Mouse (Mus musculus) urinary bladder, postnatal 4 days (tissue): Measurements from ENCODE around the gene Raet1e.
A peak's percentile ranks its signal among the peaks of the same experiment; 100 is the strongest.
"Not testable (repeated sequence)": the region's sequence is repeated elsewhere in the genome, so short reads cannot be mapped to it uniquely, and the experiment has no call there.

Source experiments
- DNase-seq, 2 experiments: peaks; one replicate each; pipeline ENCODE4 v3.0.0; 2021 to 2022; ENCODE audit warnings: low spot score in 2 of 2

The Raet1e gene

DNA sequence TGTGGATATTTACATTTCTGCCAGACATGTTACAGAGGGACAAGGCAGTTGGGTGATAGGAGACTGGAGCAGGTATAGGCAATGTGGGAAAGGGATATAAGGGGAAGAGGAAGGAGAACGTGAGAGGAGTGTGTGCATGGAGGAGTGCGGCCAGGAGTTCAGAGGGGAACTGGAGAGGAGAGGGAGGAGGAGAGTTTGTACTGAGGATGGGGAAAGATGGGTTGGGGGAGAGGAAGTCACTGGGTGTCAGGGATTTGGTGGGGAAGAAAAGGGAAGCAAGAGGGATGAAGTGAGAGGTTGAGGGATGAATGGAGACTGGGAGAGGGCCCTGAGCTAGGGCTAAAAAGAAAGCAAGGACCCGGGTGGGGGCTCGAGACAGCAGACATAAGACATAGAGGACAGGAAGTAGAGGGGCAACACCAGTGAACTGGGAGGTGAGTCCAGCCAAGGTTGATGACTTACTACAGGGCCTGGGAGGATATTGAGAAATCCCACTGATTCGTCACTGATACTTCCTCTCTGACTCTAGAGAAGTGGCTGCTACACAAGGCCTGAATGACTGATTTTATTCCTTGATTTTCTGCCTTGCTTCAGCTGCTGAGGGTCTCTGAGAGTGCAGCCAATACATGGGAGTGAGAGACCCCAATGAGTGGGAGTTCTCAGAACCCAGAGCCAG lies 7.1 kb downstream of the Raet1e start:
- not testable (repeated sequence) for DNase-seq

DNA sequence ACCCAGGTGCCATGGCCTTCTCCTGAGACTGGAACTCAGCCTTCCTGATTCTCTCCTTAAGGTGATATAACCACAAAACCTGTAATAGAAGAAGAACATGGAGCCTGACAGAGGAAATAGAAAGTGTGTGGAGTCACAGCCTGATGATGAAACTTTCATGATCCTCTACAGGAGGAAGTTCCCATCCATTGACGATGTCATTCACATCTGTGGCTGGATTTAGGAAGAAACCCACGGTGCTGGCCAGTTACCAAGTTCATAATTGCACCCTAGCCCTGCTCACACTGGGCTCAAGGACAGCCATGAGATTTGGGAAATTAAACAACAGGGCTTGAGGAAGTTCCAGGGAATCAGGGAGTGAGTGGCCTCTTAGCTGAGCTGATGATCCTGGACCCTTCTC lies 7.7 kb downstream of the Raet1e start:
- DNase-seq = not testable (repeated sequence)

DNA sequence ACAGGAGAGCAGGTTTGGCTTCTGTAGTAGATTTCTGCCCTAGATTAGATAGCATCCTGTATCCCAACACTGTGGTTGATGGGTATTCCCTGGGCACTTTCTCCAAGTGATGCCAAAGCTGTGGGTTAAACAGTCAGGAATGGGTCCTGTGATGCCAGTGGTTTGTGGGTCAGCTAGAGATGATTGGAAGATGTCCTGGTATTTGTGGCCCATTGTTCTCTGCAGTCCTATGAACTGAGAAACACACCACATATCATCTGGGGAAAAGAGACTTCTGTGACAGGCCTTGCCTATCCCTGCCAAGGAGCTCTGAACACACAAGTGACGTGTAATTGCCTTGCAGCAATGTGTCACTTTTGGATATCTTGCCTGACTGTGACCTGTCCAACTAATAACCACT lies 8.7 kb downstream of the Raet1e start:
- not testable (repeated sequence) for DNase-seq

DNA sequence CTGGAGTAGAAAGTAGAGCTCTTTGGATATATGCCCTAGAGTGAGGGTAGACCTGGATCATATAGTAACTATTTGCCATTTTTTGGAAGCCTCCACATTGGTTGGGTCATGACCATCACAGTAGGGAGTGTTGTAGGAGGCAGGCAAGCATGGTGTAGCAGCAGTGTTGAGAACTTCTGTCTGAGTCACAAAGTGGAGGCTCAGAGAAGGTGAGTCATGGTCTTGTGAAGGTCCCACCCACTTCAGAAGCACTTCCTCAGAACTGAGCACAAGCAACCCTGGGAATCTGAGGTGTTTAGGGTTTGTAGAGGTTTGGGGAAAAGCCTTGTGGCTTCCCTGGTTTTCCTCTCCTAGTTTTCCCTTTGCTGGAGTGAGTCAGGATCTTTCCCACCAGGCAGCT lies 10.7 kb downstream of the Raet1e start:
- not testable (repeated sequence) for DNase-seq

DNA sequence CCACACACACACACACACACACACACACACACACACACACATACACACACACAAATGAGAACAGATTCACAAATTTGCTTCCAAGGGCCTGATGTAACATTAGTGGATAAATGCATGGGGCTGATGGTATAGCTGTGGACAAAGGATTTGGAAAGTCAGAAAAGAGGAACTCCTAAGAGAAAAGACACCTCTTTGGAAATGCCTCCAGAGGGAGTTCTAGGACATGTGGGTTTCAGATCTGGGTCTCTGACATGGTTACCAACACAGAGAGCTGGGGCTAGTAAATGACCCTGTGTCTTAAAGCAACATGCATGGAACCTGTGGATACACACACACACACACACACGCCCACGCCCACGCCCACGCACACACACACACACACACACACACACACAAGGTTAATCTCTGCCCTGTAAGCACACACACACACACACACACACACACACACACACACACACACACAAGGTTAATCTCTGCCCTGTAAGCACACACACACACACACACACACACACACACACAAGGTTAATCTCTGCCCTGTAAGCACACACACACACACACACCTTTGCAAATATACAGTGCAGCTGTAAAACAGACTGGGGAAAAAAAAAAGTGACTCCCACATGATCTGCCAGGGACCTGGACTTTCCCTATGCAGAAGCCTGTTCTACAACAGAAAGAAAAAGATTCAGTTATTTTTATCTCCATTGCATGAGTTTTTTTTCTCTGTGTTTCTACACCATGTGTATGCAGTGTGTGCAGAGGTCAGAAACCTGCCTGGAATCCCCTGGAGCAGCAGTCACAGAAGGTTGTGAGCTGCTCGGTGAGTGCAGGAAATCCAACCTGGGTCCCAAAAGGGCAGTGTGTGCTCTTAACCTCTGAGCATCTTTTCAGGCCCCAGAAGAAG lies 14.3 kb downstream of the Raet1e start:
- not testable (repeated sequence) for DNase-seq

DNA sequence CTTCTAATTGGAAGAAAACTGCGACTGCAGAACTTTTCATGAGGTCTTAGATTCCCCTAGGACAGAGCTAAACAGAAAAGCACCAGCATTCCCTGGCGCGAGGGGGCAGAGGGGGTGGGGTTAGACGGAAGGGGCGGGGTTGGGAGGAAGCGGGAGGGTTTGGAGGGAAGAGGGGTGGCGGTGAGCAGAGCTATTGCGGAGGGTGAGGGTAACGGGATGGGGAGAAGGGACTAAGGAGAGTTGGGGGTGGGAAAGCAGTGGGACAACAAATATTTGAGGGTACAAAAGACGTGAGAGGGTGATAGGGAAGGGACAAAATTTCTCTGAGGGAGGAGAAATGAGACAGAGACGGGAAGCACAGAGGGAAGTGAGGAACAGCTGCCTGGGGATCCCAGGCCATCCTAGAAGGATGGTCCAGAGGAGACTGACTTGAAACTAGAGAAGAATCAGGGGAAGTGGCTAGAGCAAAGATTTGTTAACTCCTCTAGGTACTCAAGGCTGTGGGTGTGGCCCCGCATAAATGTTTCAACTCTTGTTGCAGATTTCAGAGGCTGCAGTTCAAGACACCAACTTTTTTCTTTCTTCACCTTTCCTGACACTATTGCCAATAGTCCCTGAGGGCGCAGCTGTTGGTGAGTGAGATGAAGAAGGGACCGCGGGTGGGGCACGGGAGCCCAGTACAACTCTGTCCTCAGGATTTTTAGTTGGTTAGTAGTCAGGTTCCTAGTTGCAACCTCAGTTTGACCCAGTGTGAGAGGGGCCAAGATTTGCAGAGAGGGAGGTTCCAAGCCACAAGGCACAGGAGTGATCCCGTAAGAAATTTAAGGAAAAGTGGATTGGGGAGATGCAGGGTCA lies 15.2 kb downstream of the Raet1e start:
- not testable (repeated sequence) for DNase-seq

DNA sequence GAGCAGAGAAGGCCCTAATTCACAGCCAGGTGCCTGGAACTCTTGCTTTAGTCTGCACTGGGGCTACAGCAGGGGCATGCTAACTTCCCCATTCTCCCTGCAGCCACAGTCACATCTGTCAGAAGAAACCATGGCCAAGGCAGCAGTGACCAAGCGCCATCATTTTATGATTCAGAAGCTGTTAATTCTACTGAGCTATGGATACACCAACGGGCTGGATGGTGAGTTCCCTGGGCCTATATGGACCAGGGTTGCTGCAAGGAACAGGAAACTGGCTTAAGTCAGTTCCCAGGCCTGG lies 15.8 kb downstream of the Raet1e start:
- DNase-seq = not testable (repeated sequence)

DNA sequence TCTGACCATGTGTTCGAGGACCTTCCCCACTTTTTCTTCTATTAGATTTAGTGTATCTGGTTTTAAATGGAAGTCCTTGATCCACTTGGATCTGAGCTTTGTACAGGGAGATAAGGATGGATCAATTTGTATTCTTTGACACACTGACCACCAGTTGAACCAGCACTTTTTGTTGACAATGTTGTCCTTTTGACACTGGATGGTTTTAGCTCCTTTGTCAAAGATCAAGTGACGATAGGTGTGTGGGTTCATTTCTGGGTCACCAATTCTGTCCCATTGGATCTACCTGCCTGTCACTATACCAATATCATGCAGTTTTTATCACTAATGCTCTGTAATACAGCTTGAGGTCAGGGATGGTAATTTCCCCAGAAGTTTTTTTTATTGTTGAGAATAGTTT lies 18.1 kb downstream of the Raet1e start:
- not testable (repeated sequence) for DNase-seq

DNA sequence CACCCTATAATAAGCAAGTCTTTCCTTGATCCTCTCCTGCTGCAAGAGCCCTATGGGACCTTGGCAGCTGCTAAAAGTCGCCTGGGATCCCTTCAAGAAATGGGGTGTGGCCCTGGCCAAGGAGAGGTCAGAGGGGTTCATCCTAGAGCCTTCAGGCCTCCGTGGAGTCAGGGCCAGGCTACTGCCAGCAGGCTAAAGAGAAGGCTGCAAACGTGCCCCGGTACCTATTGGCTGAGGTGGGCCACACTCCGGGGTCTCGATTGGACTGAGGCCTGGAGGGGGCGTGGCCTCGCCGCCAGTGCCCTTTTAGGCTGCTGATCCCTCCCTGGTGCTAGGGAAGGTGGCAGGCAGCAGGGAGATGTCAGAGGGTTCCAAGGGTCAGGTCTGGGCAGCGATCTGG lies 32.7 kb downstream of the Raet1e start:
- not testable (repeated sequence) for DNase-seq

DNA sequence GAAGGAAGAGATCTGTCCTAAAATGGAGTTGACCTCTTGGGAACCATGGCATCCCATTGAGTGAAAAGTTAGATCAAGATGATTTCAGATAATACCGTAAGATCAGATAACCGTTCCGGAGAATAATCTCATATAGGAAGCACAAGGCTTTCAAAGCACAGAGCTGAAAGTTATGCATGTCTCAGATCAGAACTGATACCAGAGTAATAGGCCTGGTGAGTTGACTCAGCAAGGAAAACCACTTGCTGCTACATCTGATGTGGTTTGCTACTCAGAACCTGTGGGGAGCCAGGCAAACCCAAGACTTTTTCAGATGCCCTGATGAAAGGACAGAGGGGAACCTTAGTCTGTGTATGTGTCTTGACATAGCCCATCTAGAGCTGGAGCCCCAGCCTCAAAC lies 43.0 kb downstream of the Raet1e start:
- DNase-seq = not testable (repeated sequence)

DNA sequence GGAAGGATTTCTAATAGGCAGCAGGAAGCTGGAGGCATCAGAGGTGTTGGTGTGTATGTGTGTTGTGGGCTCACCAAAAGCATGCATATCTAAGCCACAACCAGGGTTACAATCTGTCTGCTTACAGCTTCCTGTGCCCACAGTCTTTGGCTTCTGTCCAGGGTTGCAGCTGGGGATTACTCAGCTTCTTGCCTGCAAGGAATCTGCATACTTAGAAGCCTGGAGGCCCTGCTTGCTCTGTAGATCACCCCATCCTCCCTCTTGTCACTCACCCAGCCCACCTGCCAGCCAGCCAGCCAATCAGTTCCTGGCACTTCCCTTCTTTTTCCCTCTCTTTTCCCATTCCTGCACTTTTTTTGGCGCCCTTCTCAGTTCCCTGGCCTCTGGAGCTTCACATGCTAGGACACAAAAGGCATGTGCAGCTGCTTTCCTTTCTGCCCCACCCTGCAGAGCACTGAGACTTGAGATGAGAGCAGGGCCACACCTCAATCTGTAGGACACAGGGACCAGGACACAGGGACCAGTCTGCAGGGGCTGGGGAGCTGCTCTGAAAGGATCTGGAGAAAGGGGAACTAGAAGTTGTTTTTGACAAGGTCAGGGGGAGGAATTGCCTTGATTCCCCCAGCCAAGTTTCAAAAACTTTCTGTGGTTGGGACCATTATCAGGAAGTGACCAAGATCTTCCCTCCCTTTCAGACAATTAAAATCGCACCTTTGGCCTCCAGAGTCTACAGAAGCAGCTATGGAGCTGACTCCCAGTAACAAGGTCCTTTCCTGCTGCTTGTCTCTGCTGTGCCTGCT lies 44.6 kb downstream of the Raet1e start:
- not testable (repeated sequence) for DNase-seq

DNA sequence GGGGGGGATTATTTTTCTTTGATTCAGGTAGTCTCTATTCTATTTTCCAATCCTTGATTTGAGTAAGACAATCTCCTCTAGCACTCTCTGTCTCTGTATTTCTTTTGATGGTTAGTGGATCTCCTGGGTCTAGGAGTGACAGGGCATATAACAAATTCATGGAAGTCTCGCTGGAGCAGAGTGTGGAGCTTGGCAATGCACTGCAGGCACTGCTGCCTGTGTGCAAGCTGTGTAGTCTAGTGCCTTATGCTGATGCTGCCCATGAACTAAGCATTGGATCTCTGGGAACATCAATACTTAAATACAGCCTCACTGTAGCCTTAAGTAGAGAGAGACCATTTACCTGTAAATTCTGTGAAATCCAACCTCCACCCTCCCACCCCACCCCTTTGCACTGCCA lies 48.1 kb downstream of the Raet1e start:
- DNase-seq = not testable (repeated sequence)

DNA sequence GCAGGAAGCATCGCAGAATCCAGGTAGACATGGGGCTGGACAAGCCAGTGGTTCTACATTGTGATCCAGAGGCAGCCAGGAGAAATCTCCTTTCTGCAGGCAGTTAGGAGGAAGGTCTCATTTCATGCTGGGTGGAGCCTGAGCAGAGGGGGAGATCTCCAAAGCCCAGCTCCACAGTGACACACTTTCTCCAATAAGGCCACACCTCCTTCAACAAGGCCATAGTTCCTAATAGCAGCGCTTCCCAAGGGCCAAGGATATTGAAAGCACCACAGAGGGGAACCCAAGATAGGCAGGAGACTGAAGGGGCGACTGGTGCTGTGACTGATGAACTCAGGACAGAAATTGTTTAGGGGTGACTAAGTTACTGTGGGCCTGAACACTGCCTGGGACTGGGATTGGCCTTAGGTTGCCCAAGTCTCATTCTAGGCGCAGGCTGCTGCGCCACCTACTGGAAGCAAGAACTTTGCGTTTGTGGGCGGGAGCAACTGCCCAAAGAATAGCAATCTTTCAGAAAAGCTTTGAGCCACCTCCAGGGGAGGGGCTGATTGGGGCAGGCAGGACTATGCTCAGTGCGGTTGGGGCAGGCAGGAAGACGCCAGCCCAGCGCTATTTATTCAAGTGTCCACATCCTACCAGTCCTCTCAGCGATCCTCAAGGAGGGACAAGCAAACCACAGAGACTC lies 53.8 kb downstream of the Raet1e start:
- peak; percentile 36 to 60 for DNase-seq

DNA sequence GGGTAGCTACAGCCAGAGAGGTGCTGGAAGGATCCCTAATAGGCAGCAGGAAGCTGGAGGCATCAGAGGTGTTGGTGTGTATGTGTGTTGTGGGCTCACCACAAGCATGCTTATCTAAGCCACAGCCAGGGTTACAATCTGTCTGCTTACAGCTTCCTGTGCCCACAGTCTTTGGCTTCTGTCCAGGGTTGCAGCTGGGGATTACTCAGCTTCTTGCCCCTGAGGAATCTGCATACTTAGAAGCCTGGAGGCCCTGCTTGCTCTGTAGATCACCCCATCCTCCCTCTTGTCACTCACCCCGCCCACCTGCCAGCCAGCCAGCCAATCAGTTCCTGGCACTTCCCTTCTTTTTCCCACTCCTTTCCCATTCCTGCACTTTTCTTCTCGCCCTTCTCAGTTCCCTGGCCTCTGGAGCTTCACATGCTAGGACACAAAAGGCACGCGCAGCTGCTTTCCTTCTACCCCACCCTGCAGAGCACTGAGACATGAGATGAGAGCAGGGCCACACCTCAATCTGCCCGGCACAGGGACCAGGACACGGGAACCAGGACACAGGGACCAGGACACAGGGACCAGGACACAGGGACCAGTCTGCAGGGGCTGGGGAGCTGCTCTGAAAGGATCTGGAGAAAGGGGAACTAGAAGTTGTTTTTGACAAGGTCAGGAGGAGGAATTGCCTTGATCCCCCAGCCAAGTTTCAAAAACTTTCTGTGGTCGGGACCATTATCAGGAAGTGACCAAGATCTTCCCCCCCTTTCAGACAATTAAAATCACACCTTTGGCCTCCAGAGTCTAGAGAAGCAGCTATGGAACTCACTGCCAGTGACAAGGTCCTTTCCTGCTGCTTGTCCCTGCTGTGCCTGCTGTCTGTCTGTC lies 65.3 kb downstream of the Raet1e start:
- DNase-seq = peak in 1 of 2 experiments; percentile 17

DNA sequence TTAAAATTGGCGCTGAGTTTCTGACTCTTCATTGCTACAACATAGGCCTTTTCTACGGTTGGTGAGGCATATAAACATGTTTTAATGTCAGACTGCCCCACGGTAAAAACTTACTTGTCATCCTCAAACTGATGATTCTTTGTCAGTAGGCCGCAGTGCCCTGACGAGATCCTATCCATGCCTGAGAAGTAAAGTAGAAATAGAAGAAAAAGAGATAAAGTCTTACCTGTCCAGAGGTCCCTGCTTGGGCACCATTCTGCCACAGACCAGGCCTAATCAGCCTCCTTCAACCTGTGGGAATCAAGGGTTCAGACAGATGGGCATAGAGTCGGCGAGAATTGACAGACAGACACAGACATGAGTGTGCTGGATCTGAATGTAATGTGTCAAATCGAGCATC lies 106.7 kb downstream of the Raet1e start:
- DNase-seq = no peak

DNA sequence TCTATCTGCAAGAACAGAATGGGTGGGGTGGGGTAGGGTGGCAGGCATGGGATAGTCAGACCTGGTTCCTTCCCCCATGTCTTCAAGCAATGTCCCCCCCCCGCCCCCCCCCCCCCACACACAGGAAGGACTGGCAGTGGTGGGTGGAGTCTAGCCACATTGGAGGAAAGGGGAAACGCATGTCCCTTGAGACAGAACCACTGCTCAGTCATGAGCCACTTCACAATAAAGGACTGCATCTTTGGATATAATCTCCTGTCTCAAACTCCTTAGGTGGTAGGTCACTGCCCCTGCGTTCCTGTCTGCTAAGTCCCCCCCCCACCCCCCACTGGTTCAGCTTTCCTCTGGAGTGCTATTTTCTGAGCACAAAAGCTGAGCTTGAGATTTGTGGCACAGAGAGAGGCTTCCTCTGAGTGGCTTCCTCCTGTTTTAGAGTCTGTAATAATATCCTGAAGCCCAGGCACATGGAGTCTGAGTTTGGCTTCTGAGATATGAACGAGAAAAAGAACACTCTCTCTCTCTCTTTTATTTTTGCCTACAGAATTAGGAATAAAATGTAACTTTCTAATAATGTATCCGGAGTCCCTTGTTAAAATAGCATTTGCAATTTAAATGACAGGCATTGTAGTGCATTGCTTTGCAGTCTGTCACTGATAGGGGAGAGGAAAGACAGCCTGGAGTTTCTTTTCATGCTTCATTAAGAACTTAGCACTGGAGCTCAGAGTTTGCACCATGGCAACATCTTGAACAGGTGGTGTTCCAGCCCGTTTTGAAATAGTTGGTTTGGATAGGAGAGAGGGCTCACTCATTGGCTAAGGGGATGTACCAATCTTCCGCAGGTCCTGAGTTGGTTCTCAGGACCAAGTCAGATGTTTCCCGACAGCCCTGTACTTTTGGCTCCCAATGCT lies 112.8 kb downstream of the Raet1e start:
- DNase-seq = not testable (repeated sequence)

DNA sequence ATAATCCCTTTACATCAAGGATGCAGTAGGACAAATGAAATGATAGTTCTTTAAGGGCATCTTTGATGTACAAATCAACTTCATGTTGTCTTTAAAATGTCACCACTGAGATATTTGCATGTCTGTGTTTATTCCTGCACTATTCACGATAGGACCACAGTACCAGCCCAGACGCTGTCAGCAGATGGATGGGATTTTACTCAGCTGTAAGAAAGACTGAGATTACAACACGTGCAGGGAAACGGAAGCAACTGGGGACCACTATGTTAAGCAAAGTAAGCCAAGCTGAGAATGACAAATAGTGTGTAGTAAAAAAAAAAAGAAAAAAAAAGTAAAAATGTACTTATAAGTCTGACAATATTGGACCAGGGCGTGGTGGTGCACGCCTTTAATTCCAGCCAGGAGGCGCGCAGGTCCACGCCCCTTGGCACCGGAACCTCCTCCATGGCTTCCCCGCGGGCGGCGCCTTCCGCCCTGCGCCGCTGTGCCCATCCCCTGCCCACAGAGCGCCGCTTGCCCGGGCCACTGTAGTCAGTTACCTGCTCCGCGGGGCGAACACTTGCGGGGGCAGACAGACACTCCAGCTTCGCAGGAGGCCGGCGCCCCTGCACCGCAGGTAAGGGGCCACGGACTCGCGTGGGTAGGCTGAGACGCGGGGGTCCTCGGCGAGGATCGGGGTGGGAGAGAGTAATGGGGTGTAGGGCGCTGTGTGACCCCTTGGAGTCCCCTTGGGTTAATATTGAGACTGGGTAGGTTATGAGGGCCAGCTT lies 114.7 kb downstream of the Raet1e start:
- DNase-seq = not testable (repeated sequence)
